ENCODE assay signal across 13 mouse cellular contexts in the genomic region with DNA sequence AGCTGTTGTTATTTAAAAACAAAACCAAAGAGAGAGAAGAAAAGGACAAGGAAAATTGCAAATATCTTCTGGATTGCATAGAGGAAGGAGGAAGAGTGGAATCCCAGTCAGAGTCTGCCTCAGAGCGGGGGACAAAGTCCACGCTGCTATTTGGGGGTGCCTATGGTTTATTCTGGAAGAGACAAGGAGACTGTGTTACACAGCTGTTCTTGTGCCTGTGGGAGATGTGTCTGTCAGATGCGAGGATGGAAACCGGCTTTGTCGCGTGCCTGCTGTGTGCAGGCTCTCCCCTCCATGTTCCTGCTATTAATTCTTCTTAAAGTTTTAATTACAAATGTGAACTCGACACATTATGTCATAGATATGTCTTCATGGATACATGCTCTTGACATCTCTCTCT.
DNase-seq lines count a peak whose midpoint lies in the region; ATAC-seq and TF ChIP-seq lines count a peak whose summit lies in the region.
"Had no signal": no experiment of that assay in that cellular context is flagged by ENCODE, and none has a peak within 500 bp of the region (broad histone marks: within the 10 kb centered on the region; RNA-seq: fewer than 3 reads in every experiment).

No protein-coding gene starts in this region.

- H3K36me3 ChIP-seq in forebrain, embryonic 16.5 days (ENCODE audit: control insufficient read depth, insufficient read depth): no peaks in the 10 kb centered on the region
- H3K36me3 ChIP-seq: hindbrain, embryonic 12.5 days had no signal

- intact Hi-C loops in gastrocnemius, adult 2 months (cut with DNase I): no loop called here

- no peak for TF ChIP-seq CTCF in gastrocnemius, adult 2 months (IDR thresholded peaks at IDR 0.05)

- H3K4me1 ChIP-seq in forebrain, embryonic 16.5 days (replicated peaks; ENCODE audit: control insufficient read depth, insufficient read depth, low read length): peaks cover 23% of the 10 kb centered on the region

- ATAC-seq in forebrain, embryonic 16.5 days: peak; percentile 17; the same call in 1 of the 2 replicates
- no peak for ATAC-seq in CD4-positive, CD25-positive, alpha-beta regulatory T cell, adult 4 months

- no peaks in the 10 kb centered on the region for H3K27me3 ChIP-seq in forebrain, embryonic 16.5 days (replicated peaks; ENCODE audit: control insufficient read depth, insufficient read depth, low read length)
- H3K27me3 ChIP-seq: hindbrain, embryonic 12.5 days had no signal

- no peak for DNase-seq in gastrocnemius, adult 2 months
- no peak for DNase-seq in gastrocnemius, adult 18-20 months (ENCODE audit: low spot score)
- DNase-seq in layer of hippocampus, postnatal 10 days (ENCODE audit: low spot score in 2 of 2): peak; percentile 24 to 26
- DNase-seq in layer of hippocampus, postnatal 14 days (ENCODE audit: low spot score in 2 of 2): no peak
- peak; percentile 26 for DNase-seq in right cerebral cortex, postnatal 10 days (ENCODE audit: low spot score in 2 of 2)
- DNase-seq in kidney, postnatal 25 days: no peak
- DNase-seq: adrenal gland, adult 2 months; B cell, adult 2 months; gastrocnemius, postnatal 14 days; kidney, postnatal 14 days had no signal

- 26% methylated on average over 7 of the region's 7 CpGs for WGBS in forebrain, embryonic 16.5 days

- H3K9ac ChIP-seq in forebrain, embryonic 16.5 days (replicated peaks; ENCODE audit: low read depth, low read length): no peak overlapping the region
- H3K9ac ChIP-seq: hindbrain, embryonic 12.5 days had no signal

- no peak overlapping the region for H3K4me2 ChIP-seq in forebrain, embryonic 16.5 days (ENCODE audit: low read length)
- H3K4me2 ChIP-seq: hindbrain, embryonic 12.5 days had no signal

- H3K27ac ChIP-seq in gastrocnemius, adult 2 months: peak overlapping the region; percentile 63
- peak overlapping the region; percentile 3; the same call in 1 of the 2 replicates for H3K27ac ChIP-seq in forebrain, embryonic 16.5 days (ENCODE audit: low read length)
- H3K27ac ChIP-seq: hindbrain, embryonic 12.5 days had no signal

- no peaks in the 10 kb centered on the region for H3K9me3 ChIP-seq in forebrain, embryonic 16.5 days (ENCODE audit: control insufficient read depth, low read length)
- H3K9me3 ChIP-seq: hindbrain, embryonic 12.5 days had no signal

- no peak overlapping the region for H3K4me3 ChIP-seq in gastrocnemius, adult 2 months
- no peak overlapping the region for H3K4me3 ChIP-seq in forebrain, embryonic 16.5 days (replicated peaks; ENCODE audit: low read length)
- H3K4me3 ChIP-seq: hindbrain, embryonic 12.5 days had no signal

Comparison
In these comparisons a context has a peak if more than half of its experiments do, and no peak if none do; other contexts are left out.
1. DNase-seq: peak in layer of hippocampus, postnatal 10 days (2 of 2) and right cerebral cortex, postnatal 10 days (2 of 2); none in gastrocnemius, adult 2 months (single experiment), gastrocnemius, adult 18-20 months (single experiment), layer of hippocampus, postnatal 14 days (0 of 2) and kidney, postnatal 25 days (0 of 2).